Mouse (Mus musculus) kidney, postnatal 0 days (tissue): ENCODE data around the gene Gas2l3. TPM values are rescaled to one million over a fixed set of nuclear protein-coding genes. Genes with fewer than 3 reads are reported as not detected.

Experiments
- ATAC-seq: fragments of 200-750 bp; cut with Nextera tagmentation; replicated peaks from 2 replicates; pipeline ENCODE4 v1.8.0; 2017; ENCODE audit warnings: low read depth, moderate number of reproducible peaks, moderate TSS enrichment, moderate library complexity; ENCODE audit not compliant: low FRiP score
- DNase-seq: peaks from one replicate; pipeline ENCODE4 v3.0.0-alpha.2; 2016; ENCODE audit warnings: low spot score
- H3K27ac ChIP-seq: fragments of 300-500 bp; sonication (generic); 2 replicates; pipeline ENCODE4 v1.5.1; 2014; ENCODE audit warnings: mild to moderate bottlenecking
- H3K27me3 ChIP-seq: fragments of 300-500 bp; sonication (generic); 2 replicates; pipeline ENCODE4 v1.6.1; 2014; ENCODE audit warnings: low read length, mixed read lengths; ENCODE audit not compliant: insufficient read depth
- H3K36me3 ChIP-seq: fragments of 300-500 bp; sonication (generic); 2 replicates; pipeline ENCODE4 v1.6.1; 2014; ENCODE audit warnings: low read length, mixed read lengths; ENCODE audit not compliant: insufficient read depth
- H3K4me1 ChIP-seq: fragments of 300-500 bp; sonication (generic); replicated peaks from 2 replicates; pipeline ENCODE4 v1.6.1; 2014; ENCODE audit warnings: antibody characterized with exemption, low read length, mixed read lengths; ENCODE audit not compliant: insufficient read depth
- H3K4me2 ChIP-seq: fragments of 300-500 bp; sonication (generic); 2 replicates; pipeline ENCODE4 v1.6.1; 2014; ENCODE audit warnings: mild to moderate bottlenecking, low read length, moderate library complexity, mixed read lengths
- H3K4me3 ChIP-seq: fragments of 300-500 bp; sonication (generic); replicated peaks from 2 replicates; pipeline ENCODE4 v1.5.1; 2014; ENCODE audit warnings: low read depth, low read length
- H3K9ac ChIP-seq: fragments of 300-500 bp; sonication (generic); 2 replicates; pipeline ENCODE4 v1.6.1; 2014; ENCODE audit warnings: low read depth, low read length
- H3K9me3 ChIP-seq: fragments of 300-500 bp; sonication (generic); replicated peaks from 2 replicates; pipeline ENCODE4 v1.6.1; 2016; ENCODE audit warnings: low read length, inconsistent platforms, mixed read lengths
- CTCF ChIP-seq: IDR thresholded peaks from 2 replicates; pipeline ENCODE4 v1.5.1; 2016; ENCODE audit warnings: antibody characterized with exemption, low read depth, mild to moderate bottlenecking, moderate library complexity
- WGBS: fragments of 180-500 bp; shearing (Covaris S2); extraction: QIAGEN DNeasy Blood & Tissue Kit; methylation state at CpG from one replicate; pipeline ENCODE4 v1.1.7; 2014; 5-methylcytosine and 5-hydroxymethylcytosine counted together
- polyA plus RNA-seq: library from polyadenylated mRNA; unstranded; fragments of >200 nt; fragmentation: Nextera tagmentation; extraction: Ambion mirVana; gene quantifications from 2 replicates; pipeline ENCODE4 v1.2.1, GENCODE M21; 2015

The Gas2l3 gene
- polyA plus RNA-seq, 1 experiment from 2014 or later, result 7.2 TPM

DNA sequence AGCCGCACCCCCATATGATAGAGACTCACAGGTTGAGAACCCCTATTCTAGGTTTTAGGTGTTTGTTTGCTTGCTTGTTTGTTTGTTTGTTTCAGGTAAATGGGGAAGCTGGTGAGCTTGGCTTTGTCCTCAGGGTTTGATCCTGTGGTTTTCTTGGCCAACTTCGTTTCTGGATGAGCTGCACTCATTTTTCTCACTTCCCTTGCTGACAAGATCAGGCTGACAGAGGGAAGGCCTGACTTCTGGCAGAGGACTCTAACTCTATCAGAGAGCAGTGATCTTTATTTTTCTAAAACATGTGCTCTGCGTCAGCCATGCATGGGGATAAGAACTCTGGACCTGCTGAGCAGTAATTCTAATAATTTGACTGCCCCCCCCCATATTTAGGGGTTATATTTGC lies 84.8 kb downstream of the Gas2l3 start:
- no peaks in the 10 kb centered on the region for H3K36me3 ChIP-seq
- ATAC-seq, result no peak
- H3K4me2 ChIP-seq, result no peak overlapping the region
- H3K27me3 ChIP-seq, result no peaks in the 10 kb centered on the region
- DNase-seq, result peak; percentile 28
- H3K9ac ChIP-seq, result no peak overlapping the region
- H3K27ac ChIP-seq, result no peak overlapping the region
- TF ChIP-seq CTCF, result no peak
- no peaks in the 10 kb centered on the region for H3K9me3 ChIP-seq
- 65% methylated on average over 3 of the region's 3 CpGs for WGBS
- H3K4me1 ChIP-seq, result no peaks in the 10 kb centered on the region
- no peak overlapping the region for H3K4me3 ChIP-seq

Other genes with a start within 250 kb of the Gas2l3 start
- gene Ano4, start 99.2 kb downstream of the Gas2l3 start, polyA plus RNA-seq, result 2.0 and 2.4 TPM in 2 replicates
- 12.0 and 12.4 TPM in 2 replicates for gene Nr1h4, start 89.6 kb upstream of the Gas2l3 start, polyA plus RNA-seq
- gene Slc17a8, start 177.3 kb upstream of the Gas2l3 start, polyA plus RNA-seq, result 0.29 and 0.61 TPM in 2 replicates
- 6.7 and 7.0 TPM in 2 replicates for gene Scyl2, start 242.3 kb upstream of the Gas2l3 start, polyA plus RNA-seq